Mouse (Mus musculus) adrenal gland, postnatal 4 days (tissue): Measurements from ENCODE around the gene Tmem132d. TPM values are rescaled to one million over a fixed set of nuclear protein-coding genes. Genes with fewer than 3 reads are reported as not detected.

Experiments used
- DNase-seq, 2 experiments: peaks; one replicate each; pipeline ENCODE4 v3.0.0; 2021 to 2022; ENCODE audit warnings: low spot score in 2 of 2, mixed read lengths in 2 of 2
- total RNA-seq, 2 experiments: library from RNA; stranded (reverse); gene quantifications; 2 replicates each; pipeline ENCODE4 v1.2.3; 2021

Gene Tmem132d
- total RNA-seq, 2 experiments from 2014 or later = 0.48 to 1.3 TPM

DNA sequence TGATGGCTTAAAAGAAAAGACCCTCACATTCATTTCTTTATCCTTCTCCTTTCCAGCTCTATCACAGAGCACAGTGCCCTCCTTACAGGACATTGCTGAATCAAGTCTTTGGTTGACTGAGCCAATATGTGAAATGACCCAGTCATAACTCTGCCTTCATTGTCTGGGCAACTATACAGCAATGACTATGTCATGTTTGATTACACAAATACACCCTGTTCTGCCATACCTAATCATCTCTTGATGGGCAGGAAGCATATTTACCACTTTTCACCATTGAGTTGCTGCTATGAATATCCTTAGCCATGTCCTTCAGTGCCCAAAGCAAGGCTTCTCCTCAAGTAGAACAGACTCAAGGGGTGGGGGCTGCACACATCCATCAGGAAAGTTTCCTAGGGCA, 214.6 kb downstream of the Tmem132d start:
- no peak for DNase-seq

DNA sequence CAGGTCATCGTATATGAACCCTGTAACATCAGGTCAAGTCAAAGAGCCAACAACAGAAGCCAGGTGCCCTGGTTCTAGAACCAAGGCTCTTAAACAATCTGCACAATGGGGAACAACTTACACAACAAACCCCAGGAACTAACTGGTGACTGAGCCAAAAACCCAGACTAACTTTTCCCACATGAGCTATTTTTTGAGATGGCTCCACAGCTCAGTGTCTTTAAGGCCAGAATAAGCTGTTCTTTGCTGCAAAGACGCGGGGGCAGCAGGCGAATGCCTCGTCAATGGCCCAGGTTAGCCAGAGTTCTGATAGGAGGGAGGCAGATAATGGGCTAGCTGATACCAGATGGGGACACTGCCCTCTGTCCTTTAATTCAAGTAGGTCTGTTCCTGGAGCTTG, 221.8 kb downstream of the Tmem132d start:
- DNase-seq = no peak

GRCm38 (mm10) chr5:128205716-128206115, 227.2 kb downstream of the Tmem132d start:
- no peak for DNase-seq

- DNase-seq = no peak
Observed at GRCm38 (mm10) chr5:128204685-128205320, 228.1 kb downstream of the Tmem132d start.

- DNase-seq = no peak
Observed at GRCm38 (mm10) chr5:128203879-128204581, 228.8 kb downstream of the Tmem132d start.

DNA sequence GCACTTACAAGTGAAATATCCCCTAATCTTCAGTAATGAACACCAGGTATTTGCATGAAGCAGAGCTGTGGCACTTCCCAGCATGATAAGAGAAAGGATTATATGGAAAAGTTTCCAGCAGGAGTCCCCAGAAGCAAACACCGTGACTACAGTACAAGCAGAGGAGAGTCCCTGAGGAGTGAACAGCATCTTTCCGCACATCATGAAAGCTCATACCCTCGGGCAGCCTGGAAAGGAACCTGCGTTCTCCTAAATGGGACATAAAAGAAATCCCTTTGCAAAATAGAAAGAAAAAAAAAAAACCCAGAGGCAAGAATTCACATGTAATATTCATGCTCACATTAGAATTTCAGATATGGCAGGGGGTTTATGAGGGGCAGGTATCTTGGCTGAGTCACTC, 238.8 kb downstream of the Tmem132d start:
- no peak for DNase-seq

- no peak for DNase-seq
Observed at GRCm38 (mm10) chr5:128192485-128193055, 240.3 kb downstream of the Tmem132d start.

DNA sequence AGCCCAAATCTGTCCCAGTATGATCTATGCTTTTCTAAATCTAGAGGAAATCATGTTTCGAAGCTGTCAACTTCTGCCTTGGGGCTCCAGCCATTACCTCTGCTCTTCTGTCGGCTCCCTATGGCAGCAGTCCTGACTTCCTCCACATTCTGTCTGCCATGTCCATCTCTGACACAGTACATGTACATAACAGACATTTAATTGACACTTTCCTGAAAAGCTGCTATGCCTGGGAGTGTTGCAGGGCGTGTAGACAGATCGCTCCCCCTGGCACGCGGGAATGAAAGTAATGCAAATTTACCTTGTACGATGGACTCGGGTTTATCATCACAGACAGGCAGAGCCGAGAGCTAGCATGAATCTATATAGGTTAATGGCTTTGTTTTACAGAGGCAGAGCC, 241.2 kb downstream of the Tmem132d start:
- DNase-seq = no peak

DNA sequence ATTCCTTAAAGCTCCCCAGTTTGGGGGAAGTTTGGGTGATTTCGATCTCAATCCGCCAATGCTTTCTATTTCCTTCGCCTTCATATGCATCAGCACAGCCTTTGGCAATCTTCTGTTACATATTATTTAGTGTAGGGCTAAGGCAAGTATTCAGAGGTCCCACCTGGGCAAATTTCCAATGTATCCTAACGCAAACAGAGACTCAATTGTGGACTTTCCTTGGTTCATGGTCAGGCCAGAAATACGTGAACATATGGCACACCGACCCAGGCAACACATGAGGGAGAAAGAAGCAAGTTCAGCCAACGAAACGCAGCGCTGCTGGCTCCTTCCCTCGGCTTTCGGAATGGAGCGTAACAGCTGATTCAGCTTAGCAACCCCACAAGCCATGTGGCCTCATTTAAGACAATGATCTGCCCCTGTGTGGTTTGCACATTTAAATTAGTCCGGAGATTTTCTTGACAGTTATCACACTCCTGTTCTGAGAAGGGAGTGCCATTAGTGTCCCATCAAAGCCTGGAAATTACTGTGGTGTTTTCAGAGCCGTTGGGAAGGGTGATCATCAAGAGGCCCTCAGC, 242.5 kb downstream of the Tmem132d start:
- no peak for DNase-seq

DNA sequence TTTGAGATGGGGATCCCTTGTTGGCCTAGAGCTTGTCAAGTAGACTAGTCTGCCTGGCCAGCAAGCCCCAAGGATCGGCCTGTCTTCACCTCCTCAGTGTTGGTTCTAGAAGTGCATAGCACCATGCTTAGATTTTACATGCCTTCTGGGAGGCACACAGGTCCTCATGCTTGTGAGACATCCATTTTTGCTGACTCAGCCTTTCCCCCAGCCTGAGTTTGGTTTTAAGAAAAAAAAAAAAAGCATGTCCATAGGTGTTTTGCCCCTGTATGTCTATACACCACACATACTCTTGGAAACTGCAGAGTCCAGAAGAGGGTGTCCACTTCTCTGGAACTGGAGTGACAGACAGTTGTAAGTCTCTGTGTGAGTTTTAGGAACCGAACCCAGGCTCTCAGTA, 256.6 kb downstream of the Tmem132d start:
- no peak for DNase-seq

DNA sequence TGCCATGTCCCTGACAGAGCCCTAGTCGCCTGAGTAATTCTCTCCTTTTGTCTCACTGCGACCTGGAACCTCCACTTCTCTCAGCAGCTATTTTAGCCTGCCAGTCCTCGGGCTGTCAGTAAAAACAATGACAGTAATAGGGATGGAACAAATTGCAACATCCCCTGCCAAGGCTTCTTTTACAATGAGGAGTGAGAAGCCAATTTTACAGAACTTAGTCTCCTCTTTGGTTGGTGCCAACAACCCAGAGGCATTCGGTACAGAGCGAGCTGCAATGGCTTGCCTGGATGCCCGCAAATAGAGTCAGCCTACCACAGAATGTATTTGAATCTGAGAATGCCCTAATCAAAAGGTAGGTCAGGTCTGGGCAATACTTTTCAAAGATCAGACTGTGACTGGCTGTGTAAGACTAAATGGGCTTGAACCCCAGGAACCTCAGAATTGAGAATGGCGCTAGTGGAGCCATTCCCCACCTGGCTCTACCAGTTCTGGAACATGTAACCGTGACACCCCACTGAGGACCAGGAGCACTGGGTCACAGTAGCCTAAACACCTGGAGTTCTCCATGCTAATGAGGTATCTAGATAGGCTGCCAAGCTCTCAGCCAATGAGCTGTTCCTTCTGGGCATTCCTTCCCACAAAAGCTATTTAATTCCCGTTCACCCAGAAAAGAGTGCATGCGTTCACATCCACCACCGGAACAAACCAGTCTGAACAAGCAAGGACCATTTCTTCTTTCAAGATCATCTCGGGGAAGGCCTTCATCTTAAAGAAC, 273.8 kb downstream of the Tmem132d start:
- DNase-seq = no peak

GRCm38 (mm10) chr5:128151461-128151860, 281.4 kb downstream of the Tmem132d start:
- no peak for DNase-seq

GRCm38 (mm10) chr5:128146901-128147645, 285.8 kb downstream of the Tmem132d start:
- DNase-seq = no peak

GRCm38 (mm10) chr5:128144799-128145198, 288.1 kb downstream of the Tmem132d start:
- no peak for DNase-seq

DNA sequence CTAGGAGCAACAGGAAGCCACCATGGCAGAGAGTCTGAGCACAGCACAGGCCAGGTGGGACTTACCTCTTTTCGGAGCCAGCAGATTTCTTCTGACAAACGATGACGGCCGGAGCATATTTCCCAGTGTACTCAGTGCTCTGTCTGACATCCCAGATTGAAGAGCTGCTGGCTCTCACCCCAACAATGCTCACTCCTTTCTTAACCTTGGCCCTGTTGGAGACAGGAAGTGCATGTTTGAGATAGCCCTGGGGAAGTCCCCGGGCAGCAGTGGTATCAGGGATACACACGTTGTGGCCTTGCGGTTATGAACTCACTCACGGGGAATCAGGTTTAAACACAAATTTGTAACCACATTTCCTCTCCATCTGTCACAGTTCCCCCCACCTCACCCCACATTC, 296.1 kb downstream of the Tmem132d start:
- no peak for DNase-seq

DNA sequence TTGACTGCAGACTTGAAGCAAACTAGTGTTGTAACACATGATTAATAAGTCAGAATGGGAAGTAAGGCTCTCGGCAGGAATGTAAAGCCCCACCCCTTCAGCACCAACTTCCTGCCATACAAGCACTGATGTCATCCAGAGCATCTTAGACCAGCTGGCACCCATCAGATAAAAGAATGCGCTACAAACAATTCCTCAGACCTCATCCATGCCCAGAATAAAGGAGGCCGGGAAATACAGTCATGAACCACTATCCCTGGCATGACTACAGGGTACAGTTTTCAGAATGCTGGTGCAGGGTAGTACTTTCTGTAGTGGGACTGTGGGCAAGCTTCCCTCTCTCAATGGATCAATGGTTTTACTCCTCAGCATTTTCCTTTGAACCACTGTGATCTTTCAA, 310.2 kb downstream of the Tmem132d start:
- DNase-seq = no peak

GRCm38 (mm10) chr5:128119171-128119570, 313.7 kb downstream of the Tmem132d start:
- no peak for DNase-seq

- DNase-seq = no peak
Observed at GRCm38 (mm10) chr5:128113107-128113506, 319.8 kb downstream of the Tmem132d start.

DNA sequence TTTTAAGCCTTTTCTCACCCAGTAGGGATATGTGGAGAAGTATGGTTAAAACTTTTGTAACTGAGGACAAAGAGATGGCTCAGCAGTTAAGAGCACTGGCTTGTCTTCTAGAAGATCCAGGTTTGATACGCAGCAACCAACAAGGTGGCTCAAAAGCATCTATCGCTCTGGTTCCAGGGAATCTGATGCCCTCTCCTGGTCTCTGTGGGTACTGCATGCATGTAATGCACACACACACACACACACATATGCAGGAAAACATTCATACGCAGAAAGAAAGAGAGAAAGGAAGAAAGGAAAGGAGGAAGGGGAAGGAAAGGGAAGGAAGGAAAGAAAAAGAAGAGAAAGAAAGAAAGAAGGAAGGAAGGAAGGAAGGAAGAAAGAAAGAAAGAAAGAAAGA, 320.4 kb downstream of the Tmem132d start:
- no peak for DNase-seq

DNA sequence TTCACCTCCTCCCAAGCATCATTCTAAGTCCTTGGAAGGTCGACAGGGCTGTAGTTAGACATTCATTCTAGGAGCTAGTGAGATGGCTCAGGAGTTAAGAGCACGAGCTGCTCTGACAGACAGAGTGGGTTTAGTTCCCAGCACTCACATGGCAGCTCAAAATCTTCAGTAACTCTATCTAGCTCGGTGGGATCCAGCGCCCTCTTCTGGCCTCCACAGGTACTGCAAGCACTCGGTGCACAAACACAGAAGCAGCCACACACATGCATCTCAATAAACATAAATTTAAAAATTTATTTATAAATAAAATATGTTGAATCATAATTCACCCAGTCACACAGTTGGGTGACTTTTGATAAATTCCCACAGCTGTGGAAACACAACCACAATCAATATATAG, 321.2 kb downstream of the Tmem132d start:
- DNase-seq = no peak

GRCm38 (mm10) chr5:128102556-128102955, 330.3 kb downstream of the Tmem132d start:
- no peak for DNase-seq
